Mouse (Mus musculus) layer of hippocampus, postnatal 36 days (tissue): Measurements from ENCODE around the gene Tulp3. TPM values are rescaled to one million over a fixed set of nuclear protein-coding genes. Genes with fewer than 3 reads are reported as not detected.
A peak's percentile ranks its signal among the peaks of the same experiment; 100 is the strongest.

ENCODE experiments used
- DNase-seq, 2 experiments: peaks; one replicate each; pipeline ENCODE4 v3.0.0; 2022
- total RNA-seq, 2 experiments: library from RNA; stranded (reverse); gene quantifications; 2 replicates each; pipeline ENCODE4 v1.2.3; 2021

Tulp3 gene
- total RNA-seq, 2 experiments from 2014 or later: 19.6 to 24.0 TPM

- DNase-seq: no peak
Measured at GRCm38 (mm10) chr6:128295876-128296749, 59.5 kb downstream of the Tulp3 start.

DNA sequence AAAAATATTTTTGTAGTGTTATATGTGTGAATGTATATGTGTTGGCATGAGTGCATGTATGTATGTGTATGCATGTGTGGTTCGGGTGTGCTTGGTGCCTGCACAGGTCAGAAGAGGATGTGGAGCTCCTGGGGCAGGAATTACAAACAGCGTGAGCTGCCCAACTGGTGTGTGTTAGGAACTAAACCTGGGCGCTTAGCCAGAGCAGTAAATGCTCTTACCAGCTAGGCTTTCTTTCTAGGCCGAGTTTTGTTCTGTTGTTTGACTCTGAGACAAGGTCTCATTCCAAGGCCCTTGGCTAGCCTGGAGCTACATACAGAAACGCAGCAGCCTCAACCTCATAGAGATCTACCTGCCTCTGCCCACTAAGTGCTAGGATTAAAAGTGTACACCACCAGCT is 64.4 kb downstream of the Tulp3 start:
- DNase-seq: no peak

- DNase-seq: no peak
Measured at GRCm38 (mm10) chr6:128288681-128289080, 67.0 kb downstream of the Tulp3 start.

DNA sequence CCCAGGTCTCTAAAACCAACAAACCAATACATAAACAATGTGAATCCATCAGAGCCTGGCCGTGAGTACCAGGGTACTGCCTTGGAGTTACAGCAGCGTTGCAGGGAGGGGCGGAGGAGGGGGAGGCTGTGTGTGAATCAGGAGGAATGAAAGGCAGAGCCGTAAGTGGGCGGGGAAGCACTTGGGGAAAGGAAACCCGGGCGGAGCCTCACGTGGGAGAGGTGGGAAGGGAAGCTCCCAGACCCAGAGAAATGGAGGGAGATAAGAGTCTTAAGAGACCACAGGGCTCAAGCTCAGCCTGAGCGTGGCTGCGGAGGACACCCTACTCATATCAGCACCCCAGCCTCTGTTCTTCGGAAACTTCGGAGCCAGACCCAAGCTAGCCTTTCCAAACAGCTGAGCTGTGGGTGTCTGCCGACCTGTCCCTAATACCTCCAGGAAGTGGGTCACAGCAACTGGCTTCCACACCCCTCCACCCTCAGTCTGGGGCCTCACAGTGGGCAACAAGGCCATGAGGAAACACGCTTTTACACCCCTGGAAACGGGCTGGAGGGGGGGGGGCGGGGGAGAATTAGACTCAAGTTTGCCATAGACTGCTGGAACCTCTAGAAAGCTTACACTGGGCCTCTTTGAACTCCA is 69.7 kb downstream of the Tulp3 start:
- DNase-seq: no peak

GRCm38 (mm10) chr6:128282126-128282525 is 73.5 kb downstream of the Tulp3 start:
- no peak for DNase-seq

DNA sequence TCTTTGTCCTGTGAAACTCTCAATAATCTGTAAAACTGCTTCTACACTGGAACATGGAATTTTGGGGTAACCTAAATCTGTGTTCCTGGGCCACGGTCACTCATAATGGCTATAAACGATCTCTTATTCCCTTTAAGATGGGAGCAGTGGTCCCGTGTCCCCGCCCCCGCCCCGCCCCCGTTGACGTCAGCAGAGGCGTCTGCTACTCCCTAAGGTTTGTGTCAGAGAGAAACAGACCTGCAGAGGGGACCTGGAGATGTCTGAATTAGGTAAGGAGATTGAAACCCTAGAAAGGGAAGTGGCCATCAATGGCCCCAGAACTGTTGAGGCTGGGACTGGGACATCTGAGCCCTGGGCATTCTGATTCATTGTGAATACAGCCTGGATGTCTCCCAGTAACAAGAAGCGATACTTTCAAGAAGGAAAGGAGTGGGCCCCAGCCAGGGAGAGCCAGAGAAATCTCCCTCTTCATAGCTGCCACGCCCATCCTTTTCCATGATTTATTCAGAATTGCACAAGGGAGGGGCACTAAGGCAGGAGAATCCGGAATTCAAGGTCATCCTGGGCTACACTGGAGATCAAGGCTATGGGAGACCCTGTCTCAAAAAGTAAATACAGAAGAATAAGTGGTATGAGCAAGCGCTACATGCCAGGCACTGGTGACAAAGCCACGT is 75.0 kb downstream of the Tulp3 start:
- DNase-seq: no peak

DNA sequence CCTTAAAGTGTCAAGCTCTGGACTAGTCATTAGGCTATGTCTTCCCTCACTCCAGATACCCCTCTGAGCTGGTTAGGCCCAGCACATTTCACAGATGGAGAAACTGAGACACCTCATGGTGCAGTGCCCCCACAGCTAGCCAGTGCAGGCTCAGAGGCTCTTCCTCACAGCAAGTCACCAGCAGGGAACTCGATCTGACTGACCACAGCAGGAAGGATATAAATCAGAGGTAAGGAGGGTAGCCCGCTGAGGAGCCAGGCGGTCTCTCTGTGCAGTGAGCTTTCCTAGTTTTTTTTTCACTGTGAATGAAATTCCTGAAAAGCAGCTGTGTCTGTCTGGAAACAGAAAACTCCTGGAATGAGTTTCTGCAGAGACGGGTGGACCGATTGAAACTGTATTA is 76.0 kb downstream of the Tulp3 start:
- no peak for DNase-seq

DNA sequence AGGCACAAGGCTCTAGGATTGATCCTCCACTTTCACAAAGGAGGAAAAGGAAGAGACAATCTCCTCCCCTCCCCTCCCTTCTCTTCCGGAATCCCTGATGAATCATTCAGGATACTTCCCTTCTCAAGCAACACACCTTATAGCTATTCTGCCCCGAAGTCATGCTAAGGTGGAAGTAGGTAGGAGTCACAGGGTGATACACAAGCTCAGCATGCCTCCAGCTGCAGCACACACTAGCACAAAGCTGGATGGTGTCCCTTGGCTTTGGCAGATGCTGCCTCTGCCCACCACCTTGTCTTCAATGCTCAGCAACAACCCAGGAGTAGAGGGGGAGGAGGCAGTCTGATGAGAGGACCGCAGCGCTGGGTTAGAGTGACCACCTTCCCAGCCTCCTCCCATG is 76.6 kb downstream of the Tulp3 start:
- DNase-seq: no peak

- DNase-seq: peak; percentile 40 to 43
Measured at GRCm38 (mm10) chr6:128277132-128278085, 78.2 kb downstream of the Tulp3 start.

DNA sequence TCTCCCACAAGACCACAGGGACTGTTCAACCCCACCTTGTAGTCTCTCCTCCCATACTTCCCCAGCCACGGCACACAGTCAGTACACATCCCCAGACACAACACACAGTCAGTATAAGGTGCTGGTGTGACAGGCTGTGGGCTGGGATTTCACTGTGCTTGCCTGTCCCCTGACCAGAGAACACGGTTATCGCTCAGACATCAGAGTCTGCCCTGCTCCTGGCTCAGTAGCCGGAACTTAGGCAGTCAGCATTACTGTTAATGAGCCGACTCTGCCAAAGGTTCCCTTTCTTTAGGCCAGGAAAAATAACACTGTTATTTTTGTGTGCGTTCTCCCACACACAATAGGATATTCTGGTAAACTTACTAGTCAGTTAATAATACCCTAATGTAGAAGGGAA is 79.3 kb downstream of the Tulp3 start:
- no peak for DNase-seq

DNA sequence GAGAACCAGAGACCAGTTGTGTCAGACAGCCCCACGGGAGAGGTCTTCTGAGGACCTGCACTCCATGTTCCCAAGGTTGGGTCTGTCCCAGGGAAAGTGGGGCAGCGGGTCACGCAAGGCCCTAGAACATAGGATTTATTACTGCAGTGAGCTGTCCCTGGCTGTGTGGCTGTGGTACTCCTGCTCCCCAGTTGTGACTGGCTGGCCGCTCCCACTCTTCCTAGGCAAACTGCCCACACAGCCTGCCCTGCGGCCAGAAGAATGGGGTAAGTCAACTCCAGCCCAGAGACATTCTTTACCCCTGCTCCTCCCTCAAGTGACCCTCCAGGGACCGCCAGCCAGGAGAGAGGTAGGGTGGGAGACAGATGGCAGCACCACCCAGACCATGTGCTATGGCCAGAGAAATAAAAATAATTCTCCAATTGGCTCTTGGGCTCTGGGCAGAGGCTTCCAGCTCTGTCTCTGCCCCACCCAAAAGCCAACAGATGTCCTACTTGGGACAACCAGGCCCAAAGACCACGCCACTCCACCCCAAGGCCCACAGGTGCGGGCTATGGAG is 80.1 kb downstream of the Tulp3 start:
- no peak for DNase-seq

DNA sequence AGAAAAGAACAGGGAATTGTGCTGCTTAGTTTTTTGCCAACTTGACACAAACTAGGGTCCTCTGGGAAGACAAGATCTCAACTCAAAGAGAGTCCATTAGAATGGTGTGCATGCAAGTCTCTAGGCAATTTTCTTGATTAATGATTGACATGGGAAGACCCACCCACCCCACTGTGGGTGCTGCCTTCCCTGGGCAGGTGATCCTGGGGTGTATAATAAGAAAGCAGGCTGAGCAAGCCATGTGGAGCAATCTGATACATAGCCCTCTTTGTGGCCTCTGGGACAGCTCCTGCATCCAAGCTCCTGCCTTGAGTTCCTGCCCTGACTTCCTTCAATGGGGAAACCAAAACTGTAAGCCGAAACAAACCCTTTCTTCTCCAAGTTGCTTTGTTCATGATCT is 82.1 kb downstream of the Tulp3 start:
- DNase-seq: no peak

DNA sequence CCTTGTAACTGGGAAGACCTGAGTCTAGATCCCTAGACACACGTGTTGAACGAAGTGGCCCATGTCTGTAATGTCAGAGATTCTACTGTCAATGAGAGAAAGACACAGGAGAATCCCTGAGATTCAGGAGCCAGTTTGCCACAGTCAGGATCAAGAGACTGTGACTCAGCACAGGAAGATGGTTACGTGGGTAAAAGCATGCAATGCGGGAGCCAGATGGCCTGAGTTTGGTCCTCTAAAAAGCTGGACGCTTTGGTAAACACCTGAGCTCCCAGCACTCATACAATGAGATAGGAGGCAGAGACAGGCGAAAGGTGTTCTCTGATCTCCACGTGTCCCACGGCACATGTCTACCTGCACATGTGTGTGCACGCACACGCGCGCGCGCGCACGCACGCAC is 82.9 kb downstream of the Tulp3 start:
- no peak for DNase-seq

Other genes with a start within 250 kb of the Tulp3 start
- 10 to 100 TPM; 52.5 to 52.8 TPM for gene Tspan9, start 212.3 kb downstream of the Tulp3 start, total RNA-seq
- 1 to 10 TPM in 1 of 2 experiments, under 1 TPM in 1; 0.57 to 1.1 TPM for gene Tead4, start 55.0 kb downstream of the Tulp3 start, total RNA-seq
- 10 to 100 TPM; 20.4 to 20.8 TPM for gene Rhno1, start 7.1 kb upstream of the Tulp3 start, total RNA-seq
- gene Foxm1, start 7.1 kb upstream of the Tulp3 start, total RNA-seq: 1 to 10 TPM; 1.6 to 2.2 TPM
- gene Tex52, start 19.6 kb upstream of the Tulp3 start, total RNA-seq: 1 to 10 TPM in 1 of 2 experiments, under 1 TPM in 1; 0.68 to 1.5 TPM
- not detected for gene Gm44596, start 19.7 kb upstream of the Tulp3 start, total RNA-seq
- 10 to 100 TPM; 16.0 to 18.1 TPM for gene Nrip2, start 43.4 kb upstream of the Tulp3 start, total RNA-seq
- gene Itfg2, start 69.1 kb upstream of the Tulp3 start, total RNA-seq: 10 to 100 TPM; 18.2 to 25.4 TPM
- 100 to 1,000 TPM; 123 to 134 TPM for gene Fkbp4, start 82.8 kb upstream of the Tulp3 start, total RNA-seq
- gene Pzp, start 170.9 kb upstream of the Tulp3 start, total RNA-seq: not detected
- 10 to 100 TPM; 12.1 to 13.3 TPM for gene A2ml1, start 225.8 kb upstream of the Tulp3 start, total RNA-seq